Mouse (Mus musculus) gastrocnemius, adult 18-20 months (tissue): ENCODE measurements around the gene Ccdc141. TPM values are rescaled to one million over a fixed set of nuclear protein-coding genes. Genes with fewer than 3 reads are reported as not detected.

Source experiments
- DNase-seq: peaks from one replicate; pipeline ENCODE4 v3.0.0; 2021; ENCODE audit warnings: low spot score
- long read RNA-seq, 2 experiments: library from polyadenylated mRNA; stranded (forward); transcript quantifications; one replicate each; pipeline ENCODE4 v2.0.0; 2021
- total RNA-seq, 2 experiments: library from RNA; stranded (reverse); gene quantifications; 2 replicates each; pipeline ENCODE4 v1.2.3; 2021

Ccdc141 gene
- 1 to 10 TPM; 4.2 to 5.1 TPM for total RNA-seq
- long read RNA-seq, experiment 1, full-length matches to known transcripts: 3 of 4 reads
- long read RNA-seq, experiment 1, partial matches to known transcripts: 0 of 4 reads
- long read RNA-seq, experiment 1, other reads (novel, unspliced or antisense): 1 of 4 reads
- long read RNA-seq, experiment 2: 0 reads

GRCm38 (mm10) chr2:77170633-77171105 lies at the start of gene Ccdc141:
Ccdc141 (minus strand) TSS chr2:77170636.
- DNase-seq: no peak

GRCm38 (mm10) chr2:77212885-77213284 lies 42.4 kb upstream of the Ccdc141 start:
- no peak for DNase-seq

- no peak for DNase-seq
Observed at GRCm38 (mm10) chr2:77206951-77207350, 36.5 kb upstream of the Ccdc141 start.

GRCm38 (mm10) chr2:77203916-77204315 lies 33.5 kb upstream of the Ccdc141 start:
- DNase-seq: no peak

- DNase-seq: no peak
Observed at GRCm38 (mm10) chr2:77201900-77202299, 31.5 kb upstream of the Ccdc141 start.

- no peak for DNase-seq
Observed at GRCm38 (mm10) chr2:77200958-77201614, 30.6 kb upstream of the Ccdc141 start.

GRCm38 (mm10) chr2:77200379-77200778 lies 29.9 kb upstream of the Ccdc141 start:
- no peak for DNase-seq

- no peak for DNase-seq
Observed at GRCm38 (mm10) chr2:77198246-77198645, 27.8 kb upstream of the Ccdc141 start.

- no peak for DNase-seq
Observed at GRCm38 (mm10) chr2:77196819-77197218, 26.4 kb upstream of the Ccdc141 start.

GRCm38 (mm10) chr2:77195056-77195455 lies 24.6 kb upstream of the Ccdc141 start:
- DNase-seq: no peak

- DNase-seq: no peak
Observed at GRCm38 (mm10) chr2:77191811-77192210, 21.4 kb upstream of the Ccdc141 start.

- DNase-seq: no peak
Observed at GRCm38 (mm10) chr2:77190891-77191290, 20.5 kb upstream of the Ccdc141 start.

- no peak for DNase-seq
Observed at GRCm38 (mm10) chr2:77190301-77190700, 19.9 kb upstream of the Ccdc141 start.

- DNase-seq: no peak
Observed at GRCm38 (mm10) chr2:77189671-77190070, 19.2 kb upstream of the Ccdc141 start.

- DNase-seq: no peak
Observed at GRCm38 (mm10) chr2:77187501-77187900, 17.1 kb upstream of the Ccdc141 start.

- no peak for DNase-seq
Observed at GRCm38 (mm10) chr2:77186912-77187311, 16.5 kb upstream of the Ccdc141 start.

GRCm38 (mm10) chr2:77184049-77184571 lies 13.7 kb upstream of the Ccdc141 start:
- no peak for DNase-seq

GRCm38 (mm10) chr2:77183646-77184045 lies 13.2 kb upstream of the Ccdc141 start:
- no peak for DNase-seq

GRCm38 (mm10) chr2:77182996-77183380 lies 12.6 kb upstream of the Ccdc141 start:
- no peak for DNase-seq

- DNase-seq: no peak
Observed at GRCm38 (mm10) chr2:77182271-77182995, 12.0 kb upstream of the Ccdc141 start.

- no peak for DNase-seq
Observed at GRCm38 (mm10) chr2:77177472-77177871, 7.0 kb upstream of the Ccdc141 start.

GRCm38 (mm10) chr2:77176413-77176812 lies 6.0 kb upstream of the Ccdc141 start:
- no peak for DNase-seq
